Mouse (Mus musculus) cerebellum, adult 2 months (tissue): Measurements from ENCODE around the gene Tigd3.

Experiments
- CTCF ChIP-seq: fragments of 200-500 bp; IDR thresholded peaks from 2 replicates; pipeline ENCODE4 v1.5.1; 2011; ENCODE audit warnings: low read depth, mild to moderate bottlenecking, control low read depth, low read length, moderate library complexity, borderline replicate concordance; ENCODE audit not compliant: insufficient read depth
- POLR2A ChIP-seq: fragments of 200-500 bp; IDR thresholded peaks from 2 replicates; pipeline ENCODE4 v1.6.1; 2011; ENCODE audit warnings: low read length, control low read depth, borderline replicate concordance; ENCODE audit not compliant: insufficient read depth

- TF ChIP-seq CTCF (no peak), POLR2A (no peak)
These were observed 47.8 kb downstream of the Tigd3 start for GRCm38 (mm10) chr19:5846154-5846553.
